Mouse (Mus musculus) gastrocnemius, adult 2 months (tissue): ENCODE results near the gene Igf2bp1. TPM values are rescaled to one million over a fixed set of nuclear protein-coding genes. Genes with fewer than 3 reads are reported as not detected.

ENCODE experiments used
- DNase-seq: peaks from one replicate; pipeline ENCODE4 v3.0.0; 2022
- H3K27ac ChIP-seq: fragments of 200-600 bp; 2 replicates; pipeline ENCODE4 v1.8.1; 2022; ENCODE audit warnings: mild to moderate bottlenecking
- H3K4me3 ChIP-seq: fragments of 200-600 bp; 2 replicates; pipeline ENCODE4 v1.8.1; 2022; ENCODE audit warnings: mild to moderate bottlenecking, moderate library complexity
- CTCF ChIP-seq: fragments of 200-600 bp; IDR thresholded peaks from 2 replicates; pipeline ENCODE4 v1.8.1; 2022; ENCODE audit warnings: antibody characterized with exemption, mild to moderate bottlenecking, moderate library complexity
- intact Hi-C: fragments of 180-260 bp; cut with DNase I; formaldehyde crosslinking; loops from one replicate; pipeline ENCODE4 v1.15.1; 2025
- long read RNA-seq, 2 experiments: library from polyadenylated mRNA; stranded (forward); transcript quantifications; one replicate each; pipeline ENCODE4 v2.0.0; 2021
- total RNA-seq, 2 experiments: library from RNA; stranded (reverse); gene quantifications; 2 replicates each; pipeline ENCODE4 v1.2.3; 2021

Gene Igf2bp1
- total RNA-seq: not detected
- long read RNA-seq, experiment 1: 0 reads
- long read RNA-seq, experiment 2: 0 reads

GRCm38 (mm10) chr11:96005403-96006271 is at the start of gene Igf2bp1:
Gene Igf2bp1 (minus strand): TSS chr11:96005940.
- Histone ChIP-seq H3K4me3 (peak within 1 kb of the TSS; percentile 66), H3K27ac (no peak within 1 kb of the TSS)
- DNase-seq: peak; percentile 31
- no peak for TF ChIP-seq CTCF
- intact Hi-C loops: no loop called here

- no peak for DNase-seq
- no peak overlapping the region for H3K27ac ChIP-seq
- no peak for TF ChIP-seq CTCF
- H3K4me3 ChIP-seq: no peak overlapping the region
- intact Hi-C loops: no loop called here
Measured at GRCm38 (mm10) chr11:96050854-96051253, 45.1 kb upstream of the Igf2bp1 start.

- intact Hi-C loops: no loop called here
- no peak for DNase-seq
- Histone ChIP-seq H3K27ac (no peak overlapping the region), H3K4me3 (no peak overlapping the region)
- TF ChIP-seq CTCF: no peak
Measured at GRCm38 (mm10) chr11:96049939-96050338, 44.2 kb upstream of the Igf2bp1 start.

GRCm38 (mm10) chr11:96047469-96048373 is 42.0 kb upstream of the Igf2bp1 start:
- intact Hi-C loops: no loop called here
- H3K27ac ChIP-seq: no peak overlapping the region
- no peak for TF ChIP-seq CTCF
- DNase-seq: no peak
- H3K4me3 ChIP-seq: no peak overlapping the region

- intact Hi-C loops: no loop called here
Measured at GRCm38 (mm10) chr11:96046793-96047192, 41.1 kb upstream of the Igf2bp1 start.

GRCm38 (mm10) chr11:96046028-96046427 is 40.3 kb upstream of the Igf2bp1 start:
- DNase-seq: no peak
- Histone ChIP-seq H3K27ac (no peak overlapping the region), H3K4me3 (no peak overlapping the region)
- TF ChIP-seq CTCF: no peak
- intact Hi-C loops: no loop called here

More at GRCm38 (mm10) chr11:96046793-96047192, 41.1 kb upstream of the Igf2bp1 start:
- Histone ChIP-seq H3K4me3 (no peak overlapping the region), H3K27ac (no peak overlapping the region)
- no peak for DNase-seq
- TF ChIP-seq CTCF: no peak

- no peak for TF ChIP-seq CTCF
- Histone ChIP-seq H3K4me3 (no peak overlapping the region), H3K27ac (no peak overlapping the region)
- intact Hi-C loops: no loop called here
- DNase-seq: no peak
Measured at GRCm38 (mm10) chr11:96044803-96045567, 39.2 kb upstream of the Igf2bp1 start.

GRCm38 (mm10) chr11:96038560-96038959 is 32.8 kb upstream of the Igf2bp1 start:
- no peak for TF ChIP-seq CTCF
- no peak for DNase-seq
- H3K27ac ChIP-seq: no peak overlapping the region
- intact Hi-C loops: loop anchor here (10.0 kb wide), 1 partner anchor 174 kb away; no protein-coding TSS in a partner anchor
- H3K4me3 ChIP-seq: no peak overlapping the region

- no peak overlapping the region for H3K27ac ChIP-seq
- TF ChIP-seq CTCF: no peak
- no peak overlapping the region for H3K4me3 ChIP-seq
- DNase-seq: no peak
- intact Hi-C loops: loop anchor here (10.0 kb wide), 1 partner anchor 173 kb away; no protein-coding TSS in a partner anchor
Measured at GRCm38 (mm10) chr11:96037499-96037898, 31.8 kb upstream of the Igf2bp1 start.

- peak overlapping the region; percentile 82 for H3K27ac ChIP-seq
- TF ChIP-seq CTCF: no peak
- intact Hi-C loops: loop anchor here (2.0 to 10.0 kb wide), 2 partner anchors 30 to 170 kb away; partner anchors contain the start of gene Ube2z
- H3K4me3 ChIP-seq: peak overlapping the region; percentile 98
- DNase-seq: peak; percentile 31
Measured at GRCm38 (mm10) chr11:96035133-96035532, 29.4 kb upstream of the Igf2bp1 start.

GRCm38 (mm10) chr11:96034596-96035052 is 28.9 kb upstream of the Igf2bp1 start, which contains the start of gene Snf8:
Gene Snf8 (plus strand): TSS chr11:96034885.
- H3K4me3 ChIP-seq: peak within 1 kb of the TSS; percentile 98
- TF ChIP-seq CTCF: no peak
- intact Hi-C loops: loop anchor here (2.0 to 10.0 kb wide), 2 partner anchors 30 to 170 kb away; partner anchors contain the start of gene Ube2z
- H3K27ac ChIP-seq: peak within 1 kb of the TSS; percentile 82
- DNase-seq: peak; percentile 96

- Histone ChIP-seq H3K4me3 (peak overlapping the region; percentile 98), H3K27ac (peak overlapping the region; percentile 82)
- no peak for TF ChIP-seq CTCF
- intact Hi-C loops: loop anchor here (2.0 to 10.0 kb wide), 2 partner anchors 31 to 169 kb away; partner anchors contain the start of gene Ube2z
- DNase-seq: no peak
Measured at GRCm38 (mm10) chr11:96034116-96034515, 28.4 kb upstream of the Igf2bp1 start.
